Mouse (Mus musculus) cerebellum, adult 8-10 months (tissue): ENCODE results near the gene Tmem198.
A peak's percentile ranks its signal among the peaks of the same experiment; 100 is the strongest.

Source experiments
- DNase-seq: peaks from one replicate; pipeline ENCODE4 v3.0.0; 2022

The Tmem198 gene

GRCm38 (mm10) chr1:75478916-75479634 is at the start of gene Tmem198, which contains the start of gene Chpf:
TSS of gene Tmem198 (plus strand) at chr1:75479532.
TSS of gene Chpf (minus strand) at chr1:75479307.
- peak; percentile 98 for DNase-seq

- DNase-seq: peak; percentile 75
Measured at GRCm38 (mm10) chr1:75435475-75436328, 43.6 kb upstream of the Tmem198 start, which contains the start of gene Gmppa. TSS of gene Gmppa (plus strand) at chr1:75435930.

GRCm38 (mm10) chr1:75438782-75439181 is 40.5 kb upstream of the Tmem198 start:
- DNase-seq: no peak

DNA sequence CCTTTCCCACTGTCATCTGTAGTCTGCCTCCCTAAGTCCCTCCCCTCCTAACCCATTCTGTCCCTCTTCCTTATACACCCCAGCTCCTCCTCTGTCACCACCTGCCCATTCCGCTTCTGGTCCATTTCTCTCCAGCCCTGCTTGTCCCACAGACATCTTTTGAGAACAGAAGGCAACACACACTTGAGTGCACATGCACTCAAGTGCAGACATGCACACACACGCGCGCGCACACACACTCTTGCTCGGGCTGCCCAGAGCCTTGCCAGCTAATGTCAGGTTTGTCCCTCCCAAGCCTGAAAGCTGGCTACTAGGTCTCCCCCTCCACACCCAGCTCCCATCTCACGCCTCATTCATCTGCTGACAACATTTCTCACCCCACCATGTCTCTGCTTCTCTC is 38.7 kb upstream of the Tmem198 start:
- peak; percentile 52 for DNase-seq

DNA sequence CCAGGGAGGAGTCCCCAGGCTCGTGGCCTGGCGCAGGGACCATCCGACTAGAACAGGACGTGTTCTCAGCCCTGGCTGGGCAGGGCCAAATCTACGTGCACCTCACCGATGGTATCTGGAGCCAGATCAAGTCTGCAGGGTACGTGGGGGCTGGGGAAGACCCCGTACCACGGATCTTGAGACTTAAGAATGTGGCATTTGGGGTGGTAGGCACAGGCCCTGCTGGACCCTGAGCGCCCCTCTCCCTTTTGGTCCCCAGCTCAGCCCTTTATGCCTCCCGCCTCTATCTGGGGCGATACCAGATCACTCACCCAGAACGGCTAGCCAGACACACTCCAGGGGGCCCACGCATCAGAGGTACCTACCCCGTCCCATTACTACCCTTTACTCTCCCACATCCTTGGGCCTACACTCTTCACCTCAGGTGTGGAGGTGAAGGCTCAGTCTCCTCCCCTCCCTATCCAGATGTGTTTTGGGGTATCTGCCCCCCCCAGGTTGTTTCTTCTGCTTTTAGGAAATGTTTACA is 37.8 kb upstream of the Tmem198 start:
- no peak for DNase-seq

DNA sequence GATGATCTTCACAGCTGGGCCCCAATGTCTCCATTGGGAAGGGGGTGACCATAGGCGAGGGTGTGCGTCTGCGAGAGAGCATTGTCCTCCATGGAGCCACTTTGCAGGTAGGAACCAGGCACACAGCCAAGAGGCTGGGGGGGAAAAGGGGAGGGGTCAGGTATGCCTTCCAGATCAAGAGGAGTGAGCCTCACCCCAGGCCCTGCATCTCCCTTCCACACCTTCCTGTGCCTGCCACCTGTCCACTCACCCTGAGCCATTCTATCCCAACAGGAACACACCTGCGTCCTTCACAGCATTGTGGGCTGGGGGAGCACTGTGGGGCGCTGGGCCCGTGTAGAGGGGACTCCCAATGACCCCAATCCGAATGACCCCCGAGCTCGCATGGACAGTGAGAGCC is 37.2 kb upstream of the Tmem198 start:
- DNase-seq: peak; percentile 73

GRCm38 (mm10) chr1:75442811-75443210 is 36.5 kb upstream of the Tmem198 start:
- DNase-seq: peak; percentile 87

- DNase-seq: peak; percentile 78
Measured at GRCm38 (mm10) chr1:75443247-75444024, 35.9 kb upstream of the Tmem198 start.

DNA sequence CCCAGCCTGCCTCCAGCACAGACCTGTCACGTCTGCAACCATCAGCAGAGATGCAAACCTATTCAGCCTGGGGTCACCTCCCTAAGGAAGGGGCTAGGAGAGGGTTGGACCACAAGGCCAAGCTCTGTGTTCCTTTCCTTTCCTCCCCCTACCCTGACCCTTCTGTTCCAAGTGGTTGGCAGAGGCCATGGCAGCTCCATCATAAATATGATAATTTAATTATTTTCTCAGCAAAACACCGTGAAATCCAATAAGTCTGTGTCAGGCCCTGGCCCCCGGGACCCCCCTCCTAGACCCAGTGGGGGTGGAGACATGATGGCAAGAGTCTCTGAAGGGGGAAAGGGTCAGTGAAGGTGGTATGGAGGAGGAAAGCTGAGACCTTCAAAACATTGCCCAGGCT is 35.1 kb upstream of the Tmem198 start:
- DNase-seq: no peak

DNA sequence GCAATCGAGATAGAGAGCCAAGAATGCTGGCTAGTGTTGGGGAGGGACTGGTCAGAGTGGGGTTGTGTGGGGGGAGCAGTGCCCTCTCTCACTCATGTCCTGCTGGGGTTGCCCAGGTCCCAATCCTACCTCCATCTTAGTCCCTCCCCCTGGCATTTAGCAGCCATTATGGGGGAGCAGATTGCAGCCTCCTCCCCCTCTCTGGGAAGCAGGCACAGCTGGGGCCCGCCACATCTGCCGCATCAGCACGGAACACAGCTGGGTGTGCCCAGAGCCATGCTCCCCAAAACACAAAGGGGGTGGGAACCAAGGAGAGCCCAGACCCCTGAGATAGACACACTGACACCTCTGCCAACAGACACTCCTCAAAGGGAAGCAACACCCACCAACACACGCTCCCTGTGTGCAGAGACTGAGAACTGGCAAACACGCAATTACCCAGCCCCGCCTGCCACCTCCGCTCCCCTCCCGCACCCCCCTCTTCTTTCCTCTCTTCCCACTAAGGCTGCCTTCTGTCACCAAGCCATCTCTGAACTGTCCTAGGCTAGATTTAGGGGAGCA is 34.1 kb upstream of the Tmem198 start:
- no peak for DNase-seq

GRCm38 (mm10) chr1:75445751-75446611 is 33.4 kb upstream of the Tmem198 start:
- peak; percentile 90 for DNase-seq

GRCm38 (mm10) chr1:75446656-75447055 is 32.7 kb upstream of the Tmem198 start:
- DNase-seq: no peak

DNA sequence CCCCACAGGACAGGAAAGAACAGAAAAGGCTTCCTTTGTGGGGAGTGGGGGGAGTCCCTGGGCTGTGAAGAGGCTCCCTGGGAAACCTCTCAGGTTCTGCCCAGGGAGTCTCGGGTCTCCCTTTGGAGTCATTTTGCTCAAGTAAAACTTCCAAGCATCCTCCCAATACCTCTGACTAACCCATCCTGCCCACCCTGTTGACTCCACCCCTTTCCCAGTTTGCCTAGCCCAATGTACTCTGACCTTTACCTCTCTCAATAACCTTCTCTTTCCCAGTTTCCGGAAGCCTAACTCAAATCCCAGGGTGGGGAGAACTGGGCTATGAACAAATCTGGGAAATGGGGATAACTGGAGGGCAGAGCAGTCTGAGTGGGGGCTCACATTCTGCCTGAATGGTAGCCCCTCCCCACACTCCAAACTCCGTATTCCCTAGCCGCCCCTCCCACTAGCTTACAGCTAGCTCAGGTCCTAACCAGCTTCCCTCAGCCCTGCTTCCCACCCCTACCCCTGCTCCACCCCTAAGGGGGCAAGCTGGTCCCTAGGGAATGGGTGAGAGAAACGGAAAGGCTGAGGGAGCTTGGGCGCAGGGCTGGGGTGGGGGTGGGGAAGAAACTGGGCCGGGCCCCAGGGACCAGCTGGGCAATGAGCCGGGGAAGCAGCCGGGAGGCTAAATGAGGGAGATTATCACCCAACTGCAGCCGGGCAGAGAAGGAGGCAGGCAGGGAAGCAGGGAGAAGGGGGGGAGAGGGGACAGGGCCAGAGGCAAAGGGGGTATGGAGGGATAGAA is 31.9 kb upstream of the Tmem198 start:
- no peak for DNase-seq

GRCm38 (mm10) chr1:75448052-75448431 is 31.3 kb upstream of the Tmem198 start:
- DNase-seq: no peak

DNA sequence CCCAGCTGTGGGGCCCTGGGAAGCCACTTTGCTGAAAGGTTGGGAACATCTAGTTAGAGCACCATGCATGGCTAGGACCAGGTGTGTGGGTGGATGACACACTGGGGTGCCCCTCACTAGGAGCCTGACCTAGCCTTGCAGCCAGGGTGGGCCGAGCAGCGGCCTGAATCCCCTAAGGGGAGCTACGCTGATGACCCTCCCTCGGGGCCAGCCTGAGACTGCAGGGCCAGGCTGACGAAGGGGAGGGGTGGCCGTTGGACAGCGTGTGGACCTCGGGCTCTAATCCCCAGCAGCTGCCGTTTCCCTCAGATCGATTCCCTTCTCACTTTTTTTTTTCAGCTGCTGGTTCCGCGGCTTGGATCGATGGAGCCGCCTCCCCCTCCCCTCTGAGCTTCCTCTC is 30.4 kb upstream of the Tmem198 start:
- DNase-seq: no peak

- DNase-seq: no peak
Measured at GRCm38 (mm10) chr1:75449377-75450135, 29.8 kb upstream of the Tmem198 start.

GRCm38 (mm10) chr1:75450314-75451005 is 28.9 kb upstream of the Tmem198 start, which contains the start of gene Asic4:
TSS of gene Asic4 (plus strand) at chr1:75450436.
- no peak for DNase-seq

- DNase-seq: no peak
Measured at GRCm38 (mm10) chr1:75451900-75452299, 27.4 kb upstream of the Tmem198 start.

GRCm38 (mm10) chr1:75455433-75455832 is 23.9 kb upstream of the Tmem198 start:
- no peak for DNase-seq
